Mouse (Mus musculus): Measurements from ENCODE around the gene Tmem221.

DNA sequence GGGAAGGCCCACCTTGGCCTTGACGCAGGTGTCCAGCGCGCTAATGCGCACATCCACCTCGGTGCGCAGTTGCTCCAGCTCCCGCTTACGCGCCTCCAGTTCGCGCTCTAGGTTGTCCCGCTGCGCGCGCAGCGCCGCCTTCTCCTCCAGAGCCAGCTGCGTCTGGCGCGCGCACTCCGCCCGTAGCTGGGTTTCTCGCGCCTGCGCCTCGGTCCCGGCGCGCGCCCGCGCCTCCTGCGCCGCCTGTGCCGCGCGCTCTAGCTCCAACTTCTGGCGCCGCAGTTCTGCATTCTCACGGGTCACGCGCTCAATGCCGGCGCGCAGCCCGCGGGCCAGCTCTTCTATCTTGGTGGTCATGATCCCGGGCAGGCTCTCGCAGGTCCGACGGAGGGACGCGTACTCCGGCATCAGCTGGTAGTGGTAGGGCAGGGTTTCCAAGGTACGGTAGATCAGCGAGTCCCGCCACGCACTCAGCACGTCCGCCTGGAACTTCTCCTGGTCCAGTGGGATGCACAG lies 51.0 kb downstream of the Tmem221 start:
- TF ChIP-seq CTCF (IDR thresholded peaks at IDR 0.05; ENCODE audit: insufficient read depth, low read length) (no peak), POLR2A (IDR thresholded peaks at IDR 0.05; ENCODE audit: borderline replicate concordance, extremely low read depth, low read depth, low read length) (no peak)

Data from lung, adult 2 months (tissue).